Mouse (Mus musculus): ENCODE data around the gene Atg13. TPM values are rescaled to one million over a fixed set of nuclear protein-coding genes. Genes with fewer than 3 reads are reported as not detected.

The Atg13 gene
- polyA plus RNA-seq, 1 experiment from 2014 or later, result 20.9 TPM

GRCm38 (mm10) chr2:91638931-91639330 is 71.4 kb downstream of the Atg13 start:
- no peak for TF ChIP-seq CTCF (IDR thresholded peaks at IDR 0.05; ENCODE audit: low read depth)
- Histone ChIP-seq H3K9ac (no peak overlapping the region), H3K4me2 (no peak overlapping the region), H3K27me3 (ENCODE audit: insufficient read depth, low read length) (no peaks in the 10 kb centered on the region), H3K9me3 (ENCODE audit: low read depth, low read length) (no peaks in the 10 kb centered on the region), H3K4me3 (ENCODE audit: low read depth, low read length) (no peak overlapping the region), H3K4me1 (ENCODE audit: insufficient read depth) (no peaks in the 10 kb centered on the region), H3K27ac (ENCODE audit: low read depth) (no peak overlapping the region), H3K36me3 (ENCODE audit: insufficient read depth) (peaks cover 17% of the 10 kb centered on the region)
- no peak for DNase-seq
- ATAC-seq (ENCODE audit: insufficient read depth), result no peak
- 53% methylated on average over 6 of the region's 6 CpGs for WGBS

GRCm38 (mm10) chr2:91636727-91637338 is 73.5 kb downstream of the Atg13 start:
- H3K4me1 ChIP-seq (ENCODE audit: insufficient read depth), result no peaks in the 10 kb centered on the region
- H3K9ac ChIP-seq, result no peak overlapping the region
- TF ChIP-seq CTCF (IDR thresholded peaks at IDR 0.05; ENCODE audit: low read depth), result no peak
- no peak overlapping the region for H3K4me2 ChIP-seq
- H3K27ac ChIP-seq (ENCODE audit: low read depth), result no peak overlapping the region
- no peaks in the 10 kb centered on the region for H3K27me3 ChIP-seq (ENCODE audit: insufficient read depth, low read length)
- peak; percentile 62 for ATAC-seq (ENCODE audit: insufficient read depth)
- no peak overlapping the region for H3K4me3 ChIP-seq (ENCODE audit: low read depth, low read length)
- no peak for DNase-seq
- 62% methylated on average over 5 of the region's 5 CpGs for WGBS
- no peaks in the 10 kb centered on the region for H3K9me3 ChIP-seq (ENCODE audit: low read depth, low read length)
- H3K36me3 ChIP-seq (ENCODE audit: insufficient read depth), result no peaks in the 10 kb centered on the region

DNA sequence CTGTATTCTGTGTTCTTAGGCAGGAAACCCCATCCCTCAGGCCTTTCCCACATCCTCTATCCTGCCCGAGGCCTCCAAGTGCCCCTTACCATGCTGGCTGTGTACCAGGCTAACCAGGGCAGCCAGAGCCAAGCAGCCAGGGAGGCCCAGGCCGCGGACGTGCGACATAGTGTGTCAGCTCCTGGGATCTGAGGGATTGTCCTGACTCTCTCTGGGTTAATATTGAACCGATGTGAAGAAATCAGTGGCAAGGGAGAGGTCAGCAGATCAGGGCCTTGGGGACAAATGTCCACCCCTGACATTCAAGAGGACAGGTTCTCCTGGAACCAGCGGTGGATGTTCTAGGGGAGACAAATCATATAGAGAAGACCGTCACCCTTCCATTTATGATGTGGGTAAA is 74.1 kb downstream of the Atg13 start, which contains the start of gene F2:
Gene F2, minus strand, starts transcription at position 186 of the 400 bp plus-strand sequence.
- Histone ChIP-seq H3K4me1 (ENCODE audit: insufficient read depth) (no peaks in the 10 kb centered on the region), H3K9me3 (ENCODE audit: low read depth, low read length) (no peaks in the 10 kb centered on the region), H3K9ac (no peak within 1 kb of the TSS), H3K36me3 (ENCODE audit: insufficient read depth) (no peaks in the 10 kb centered on the region), H3K27ac (ENCODE audit: low read depth) (no peak within 1 kb of the TSS), H3K4me3 (ENCODE audit: low read depth, low read length) (no peak within 1 kb of the TSS), H3K27me3 (ENCODE audit: insufficient read depth, low read length) (no peaks in the 10 kb centered on the region), H3K4me2 (no peak within 1 kb of the TSS)
- DNase-seq, result no peak
- ATAC-seq (ENCODE audit: insufficient read depth), result no peak
- WGBS, result 76% methylated on average over 8 of the region's 8 CpGs
- TF ChIP-seq CTCF (IDR thresholded peaks at IDR 0.05; ENCODE audit: low read depth), result no peak

GRCm38 (mm10) chr2:91635486-91635885 is 74.9 kb downstream of the Atg13 start:
- no peaks in the 10 kb centered on the region for H3K36me3 ChIP-seq (ENCODE audit: insufficient read depth)
- no peak for ATAC-seq (ENCODE audit: insufficient read depth)

GRCm38 (mm10) chr2:91634841-91635240 is 75.5 kb downstream of the Atg13 start:
- Histone ChIP-seq H3K4me2 (no peak overlapping the region), H3K27me3 (ENCODE audit: insufficient read depth, low read length) (no peaks in the 10 kb centered on the region), H3K27ac (ENCODE audit: low read depth) (no peak overlapping the region), H3K9me3 (ENCODE audit: low read depth, low read length) (no peaks in the 10 kb centered on the region), H3K9ac (no peak overlapping the region), H3K4me1 (ENCODE audit: insufficient read depth) (no peaks in the 10 kb centered on the region), H3K4me3 (ENCODE audit: low read depth, low read length) (no peak overlapping the region), H3K36me3 (ENCODE audit: insufficient read depth) (no peaks in the 10 kb centered on the region)
- 67% methylated on average over 9 of the region's 9 CpGs for WGBS
- no peak for DNase-seq
- ATAC-seq (ENCODE audit: insufficient read depth), result no peak
- TF ChIP-seq CTCF (IDR thresholded peaks at IDR 0.05; ENCODE audit: low read depth), result no peak

More at GRCm38 (mm10) chr2:91635486-91635885, 74.9 kb downstream of the Atg13 start:
- no peak for TF ChIP-seq CTCF (IDR thresholded peaks at IDR 0.05; ENCODE audit: low read depth)
- H3K4me1 ChIP-seq (ENCODE audit: insufficient read depth), result no peaks in the 10 kb centered on the region
- no peak overlapping the region for H3K4me3 ChIP-seq (ENCODE audit: low read depth, low read length)
- 79% methylated on average over 11 of the region's 11 CpGs for WGBS
- H3K27me3 ChIP-seq (ENCODE audit: insufficient read depth, low read length), result no peaks in the 10 kb centered on the region
- H3K9ac ChIP-seq, result no peak overlapping the region
- no peak overlapping the region for H3K27ac ChIP-seq (ENCODE audit: low read depth)
- H3K9me3 ChIP-seq (ENCODE audit: low read depth, low read length), result no peaks in the 10 kb centered on the region
- DNase-seq, result no peak
- no peak overlapping the region for H3K4me2 ChIP-seq

- 59% methylated on average over 12 of the region's 12 CpGs for WGBS
- DNase-seq (no peak), ATAC-seq (ENCODE audit: insufficient read depth) (no peak)
- no peaks in the 10 kb centered on the region for H3K27me3 ChIP-seq (ENCODE audit: insufficient read depth, low read length)
- H3K4me2 ChIP-seq, result no peak overlapping the region
- no peak for TF ChIP-seq CTCF (IDR thresholded peaks at IDR 0.05; ENCODE audit: low read depth)
- no peaks in the 10 kb centered on the region for H3K4me1 ChIP-seq (ENCODE audit: insufficient read depth)
- H3K9ac ChIP-seq, result no peak overlapping the region
- H3K27ac ChIP-seq (ENCODE audit: low read depth), result no peak overlapping the region
- H3K36me3 ChIP-seq (ENCODE audit: insufficient read depth), result no peaks in the 10 kb centered on the region
- H3K4me3 ChIP-seq (ENCODE audit: low read depth, low read length), result no peak overlapping the region
- H3K9me3 ChIP-seq (ENCODE audit: low read depth, low read length), result no peaks in the 10 kb centered on the region
Measured at GRCm38 (mm10) chr2:91633334-91633977, 76.9 kb downstream of the Atg13 start.

- Histone ChIP-seq H3K27ac (ENCODE audit: low read depth) (no peak overlapping the region), H3K4me3 (ENCODE audit: low read depth, low read length) (no peak overlapping the region), H3K9ac (no peak overlapping the region), H3K4me1 (ENCODE audit: insufficient read depth) (no peaks in the 10 kb centered on the region), H3K4me2 (no peak overlapping the region), H3K36me3 (ENCODE audit: insufficient read depth) (no peaks in the 10 kb centered on the region), H3K27me3 (ENCODE audit: insufficient read depth, low read length) (no peaks in the 10 kb centered on the region), H3K9me3 (ENCODE audit: low read depth, low read length) (no peaks in the 10 kb centered on the region)
- DNase-seq (no peak), ATAC-seq (ENCODE audit: insufficient read depth) (no peak)
- no peak for TF ChIP-seq CTCF (IDR thresholded peaks at IDR 0.05; ENCODE audit: low read depth)
- 67% methylated on average over 5 of the region's 5 CpGs for WGBS
Measured at GRCm38 (mm10) chr2:91632316-91632715, 78.1 kb downstream of the Atg13 start.

Measured in lung, embryonic 14.5 days (tissue).